Mouse (Mus musculus): Measurements from ENCODE around the gene Zbp1. TPM values are rescaled to one million over a fixed set of nuclear protein-coding genes. Genes with fewer than 3 reads are reported as not detected.

The Zbp1 gene
- polyA plus RNA-seq, 1 experiment from 2014 or later = 3.1 TPM

GRCm38 (mm10) chr2:173209091-173209815 is 9.5 kb downstream of the Zbp1 start:
- Histone ChIP-seq H3K27ac (ENCODE audit: low read length) (no peak overlapping the region), H3K36me3 (ENCODE audit: control insufficient read depth, insufficient read depth) (no peaks in the 10 kb centered on the region), H3K4me2 (ENCODE audit: low read depth, low read length) (no peak overlapping the region), H3K9me3 (replicated peaks; ENCODE audit: control insufficient read depth, low read length) (peaks cover 9% of the 10 kb centered on the region), H3K4me1 (ENCODE audit: control insufficient read depth, insufficient read depth, low read length) (no peaks in the 10 kb centered on the region), H3K9ac (ENCODE audit: low read length) (no peak overlapping the region), H3K4me3 (ENCODE audit: low read length) (no peak overlapping the region), H3K27me3 (ENCODE audit: control insufficient read depth, insufficient read depth, low read length) (no peaks in the 10 kb centered on the region)
- ATAC-seq (replicated peaks; ENCODE audit: extremely low read depth, insufficient read depth, low FRiP score) = no peak
- WGBS = 91% methylated on average over 7 of the region's 7 CpGs

- no peak overlapping the region for H3K27ac ChIP-seq (ENCODE audit: low read length)
- no peak overlapping the region for H3K4me2 ChIP-seq (ENCODE audit: low read depth, low read length)
- no peaks in the 10 kb centered on the region for H3K36me3 ChIP-seq (ENCODE audit: control insufficient read depth, insufficient read depth)
- H3K9ac ChIP-seq (ENCODE audit: low read length) = no peak overlapping the region
- no peak for ATAC-seq (replicated peaks; ENCODE audit: extremely low read depth, insufficient read depth, low FRiP score)
- no peak overlapping the region for H3K4me3 ChIP-seq (ENCODE audit: low read length)
- no peaks in the 10 kb centered on the region for H3K27me3 ChIP-seq (ENCODE audit: control insufficient read depth, insufficient read depth, low read length)
- 90% methylated on average over 3 of the region's 3 CpGs for WGBS
- H3K4me1 ChIP-seq (ENCODE audit: control insufficient read depth, insufficient read depth, low read length) = no peaks in the 10 kb centered on the region
- peaks cover 5% of the 10 kb centered on the region for H3K9me3 ChIP-seq (replicated peaks; ENCODE audit: control insufficient read depth, low read length)
Measured at GRCm38 (mm10) chr2:173207051-173207450, 11.7 kb downstream of the Zbp1 start.

- no peaks in the 10 kb centered on the region for H3K4me1 ChIP-seq (ENCODE audit: control insufficient read depth, insufficient read depth, low read length)
- ATAC-seq (replicated peaks; ENCODE audit: extremely low read depth, insufficient read depth, low FRiP score) = no peak
- H3K9ac ChIP-seq (ENCODE audit: low read length) = no peak overlapping the region
- H3K36me3 ChIP-seq (ENCODE audit: control insufficient read depth, insufficient read depth) = no peaks in the 10 kb centered on the region
- H3K27ac ChIP-seq (ENCODE audit: low read length) = no peak overlapping the region
- H3K4me2 ChIP-seq (ENCODE audit: low read depth, low read length) = no peak overlapping the region
- H3K27me3 ChIP-seq (ENCODE audit: control insufficient read depth, insufficient read depth, low read length) = no peaks in the 10 kb centered on the region
- H3K4me3 ChIP-seq (ENCODE audit: low read length) = no peak overlapping the region
- 88% methylated on average over 14 of the region's 14 CpGs for WGBS
- peaks cover 5% of the 10 kb centered on the region for H3K9me3 ChIP-seq (replicated peaks; ENCODE audit: control insufficient read depth, low read length)
Measured at GRCm38 (mm10) chr2:173205563-173206099, 13.1 kb downstream of the Zbp1 start.

GRCm38 (mm10) chr2:173204671-173205070 is 14.1 kb downstream of the Zbp1 start:
- WGBS = 63% methylated on average over 4 of the region's 4 CpGs
- Histone ChIP-seq H3K4me2 (ENCODE audit: low read depth, low read length) (no peak overlapping the region), H3K27ac (ENCODE audit: low read length) (no peak overlapping the region), H3K9ac (ENCODE audit: low read length) (no peak overlapping the region), H3K4me3 (ENCODE audit: low read length) (no peak overlapping the region), H3K36me3 (ENCODE audit: control insufficient read depth, insufficient read depth) (no peaks in the 10 kb centered on the region), H3K4me1 (ENCODE audit: control insufficient read depth, insufficient read depth, low read length) (no peaks in the 10 kb centered on the region), H3K27me3 (ENCODE audit: control insufficient read depth, insufficient read depth, low read length) (no peaks in the 10 kb centered on the region), H3K9me3 (replicated peaks; ENCODE audit: control insufficient read depth, low read length) (peaks cover 5% of the 10 kb centered on the region)
- no peak for ATAC-seq (replicated peaks; ENCODE audit: extremely low read depth, insufficient read depth, low FRiP score)

- no peak overlapping the region for H3K4me3 ChIP-seq (ENCODE audit: low read length)
- ATAC-seq (replicated peaks; ENCODE audit: extremely low read depth, insufficient read depth, low FRiP score) = no peak
- no peaks in the 10 kb centered on the region for H3K27me3 ChIP-seq (ENCODE audit: control insufficient read depth, insufficient read depth, low read length)
- no peaks in the 10 kb centered on the region for H3K4me1 ChIP-seq (ENCODE audit: control insufficient read depth, insufficient read depth, low read length)
- 85% methylated on average over 3 of the region's 3 CpGs for WGBS
- H3K4me2 ChIP-seq (ENCODE audit: low read depth, low read length) = no peak overlapping the region
- H3K36me3 ChIP-seq (ENCODE audit: control insufficient read depth, insufficient read depth) = no peaks in the 10 kb centered on the region
- no peak overlapping the region for H3K9ac ChIP-seq (ENCODE audit: low read length)
- no peak overlapping the region for H3K27ac ChIP-seq (ENCODE audit: low read length)
- H3K9me3 ChIP-seq (replicated peaks; ENCODE audit: control insufficient read depth, low read length) = peaks cover 5% of the 10 kb centered on the region
Measured at GRCm38 (mm10) chr2:173203726-173204125, 15.0 kb downstream of the Zbp1 start.

- no peaks in the 10 kb centered on the region for H3K4me1 ChIP-seq (ENCODE audit: control insufficient read depth, insufficient read depth, low read length)
- H3K4me2 ChIP-seq (ENCODE audit: low read depth, low read length) = no peak overlapping the region
- no peak overlapping the region for H3K4me3 ChIP-seq (ENCODE audit: low read length)
- WGBS = 82% methylated on average over 19 of the region's 19 CpGs
- no peaks in the 10 kb centered on the region for H3K36me3 ChIP-seq (ENCODE audit: control insufficient read depth, insufficient read depth)
- H3K27ac ChIP-seq (ENCODE audit: low read length) = no peak overlapping the region
- no peaks in the 10 kb centered on the region for H3K27me3 ChIP-seq (ENCODE audit: control insufficient read depth, insufficient read depth, low read length)
- H3K9ac ChIP-seq (ENCODE audit: low read length) = no peak overlapping the region
- H3K9me3 ChIP-seq (replicated peaks; ENCODE audit: control insufficient read depth, low read length) = peaks cover 5% of the 10 kb centered on the region
- ATAC-seq (replicated peaks; ENCODE audit: extremely low read depth, insufficient read depth, low FRiP score) = no peak
Measured at GRCm38 (mm10) chr2:173202924-173203689, 15.6 kb downstream of the Zbp1 start.

- 72% methylated on average over 4 of the region's 4 CpGs for WGBS
- no peak overlapping the region for H3K27ac ChIP-seq (ENCODE audit: low read length)
- H3K4me2 ChIP-seq (ENCODE audit: low read depth, low read length) = no peak overlapping the region
- H3K27me3 ChIP-seq (ENCODE audit: control insufficient read depth, insufficient read depth, low read length) = no peaks in the 10 kb centered on the region
- H3K36me3 ChIP-seq (ENCODE audit: control insufficient read depth, insufficient read depth) = no peaks in the 10 kb centered on the region
- no peak overlapping the region for H3K9ac ChIP-seq (ENCODE audit: low read length)
- no peaks in the 10 kb centered on the region for H3K9me3 ChIP-seq (replicated peaks; ENCODE audit: control insufficient read depth, low read length)
- H3K4me1 ChIP-seq (ENCODE audit: control insufficient read depth, insufficient read depth, low read length) = no peaks in the 10 kb centered on the region
- ATAC-seq (replicated peaks; ENCODE audit: extremely low read depth, insufficient read depth, low FRiP score) = no peak
- H3K4me3 ChIP-seq (ENCODE audit: low read length) = no peak overlapping the region
Measured at GRCm38 (mm10) chr2:173194796-173195195, 23.9 kb downstream of the Zbp1 start.

- Histone ChIP-seq H3K9me3 (replicated peaks; ENCODE audit: control insufficient read depth, low read length) (no peaks in the 10 kb centered on the region), H3K36me3 (ENCODE audit: control insufficient read depth, insufficient read depth) (no peaks in the 10 kb centered on the region), H3K4me2 (ENCODE audit: low read depth, low read length) (no peak overlapping the region), H3K27ac (ENCODE audit: low read length) (no peak overlapping the region), H3K4me3 (ENCODE audit: low read length) (no peak overlapping the region), H3K27me3 (ENCODE audit: control insufficient read depth, insufficient read depth, low read length) (peaks cover 2% of the 10 kb centered on the region), H3K9ac (ENCODE audit: low read length) (no peak overlapping the region), H3K4me1 (ENCODE audit: control insufficient read depth, insufficient read depth, low read length) (no peaks in the 10 kb centered on the region)
- no peak for ATAC-seq (replicated peaks; ENCODE audit: extremely low read depth, insufficient read depth, low FRiP score)
- WGBS = 37% methylated on average over 8 of the region's 8 CpGs
Measured at GRCm38 (mm10) chr2:173187182-173187855, 31.4 kb downstream of the Zbp1 start.
